Mouse (Mus musculus): ENCODE measurements around the gene 2200002D01Rik. TPM values are rescaled to one million over a fixed set of nuclear protein-coding genes. Genes with fewer than 3 reads are reported as not detected.
"Not testable (repeated sequence)": the region's sequence is repeated elsewhere in the genome, so short reads cannot be mapped to it uniquely, and the experiment has no call there.

2200002D01Rik gene
- polyA plus RNA-seq, 1 experiment from 2014 or later: 0.75 TPM

GRCm38 (mm10) chr7:29247706-29248105 lies 560 bp downstream of the 2200002D01Rik start:
- Histone ChIP-seq H3K4me1 (replicated peaks) (0 out of 2 replicates have a peak, but pooled peaks cover 6% of the 10 kb centered on the region), H3K4me2 (peak overlapping the region; percentile 41), H3K4me3 (peak overlapping the region; percentile 7; the same call in 1 of the 2 replicates), H3K9ac (no peak overlapping the region), H3K36me3 (0 out of 2 replicates have a peak, but pooled peaks cover 4% of the 10 kb centered on the region), H3K27ac (replicated peaks) (no peak overlapping the region), H3K27me3 (peaks cover 21% of the 10 kb centered on the region), H3K9me3 (no peaks in the 10 kb centered on the region)
- WGBS: 20% methylated on average over 19 of the region's 19 CpGs
- ATAC-seq (ENCODE audit: low FRiP score, low read depth): 0 out of 2 replicates have a peak, but pooled peaks have one; percentile 20

GRCm38 (mm10) chr7:29247314-29247700 lies 959 bp downstream of the 2200002D01Rik start:
- Histone ChIP-seq H3K36me3 (0 out of 2 replicates have a peak, but pooled peaks cover 4% of the 10 kb centered on the region), H3K9ac (no peak overlapping the region), H3K9me3 (no peaks in the 10 kb centered on the region), H3K27me3 (peaks cover 21% of the 10 kb centered on the region), H3K27ac (replicated peaks) (no peak overlapping the region), H3K4me1 (replicated peaks) (0 out of 2 replicates have a peak, but pooled peaks cover 6% of the 10 kb centered on the region), H3K4me3 (peak overlapping the region; percentile 7; the same call in 1 of the 2 replicates), H3K4me2 (peak overlapping the region; percentile 41)
- 27% methylated on average over 16 of the region's 16 CpGs for WGBS
- ATAC-seq (ENCODE audit: low FRiP score, low read depth): no peak

DNA sequence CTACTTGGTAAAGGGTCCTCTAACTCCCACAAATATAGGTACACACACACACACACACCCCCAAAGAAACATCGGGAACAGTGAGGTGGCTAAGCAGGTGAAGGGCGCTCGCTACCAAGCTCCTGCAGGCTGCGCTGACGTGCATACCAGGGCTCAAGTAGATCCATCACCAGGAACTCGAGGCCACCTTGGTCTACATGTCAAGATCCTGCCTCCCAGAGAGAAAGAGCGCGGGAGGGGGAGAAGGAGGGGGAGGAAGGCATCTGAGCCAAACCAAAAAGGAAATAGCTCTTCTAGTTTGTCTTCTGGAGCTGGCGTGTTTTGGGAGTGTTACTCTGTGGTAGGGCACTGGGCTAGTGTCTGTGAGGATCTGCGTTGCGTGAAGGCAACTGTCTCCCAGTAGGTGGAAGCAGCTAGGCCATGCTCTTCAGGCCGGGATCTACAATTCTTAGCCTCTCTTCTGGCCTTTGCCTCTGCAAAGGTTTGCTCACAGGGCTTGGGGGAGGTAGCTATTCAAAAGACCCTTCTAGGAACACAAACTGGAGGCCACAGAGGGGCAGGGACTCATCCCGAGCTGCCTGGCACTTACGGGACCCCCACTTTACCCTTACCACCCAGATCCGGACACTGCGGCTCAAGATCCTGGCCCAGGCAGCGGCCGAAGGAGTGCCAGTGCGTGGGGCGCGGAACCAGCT lies 1.5 kb downstream of the 2200002D01Rik start:
- 88% methylated on average over 21 of the region's 21 CpGs for WGBS
- no peak for ATAC-seq (ENCODE audit: low FRiP score, low read depth)

DNA sequence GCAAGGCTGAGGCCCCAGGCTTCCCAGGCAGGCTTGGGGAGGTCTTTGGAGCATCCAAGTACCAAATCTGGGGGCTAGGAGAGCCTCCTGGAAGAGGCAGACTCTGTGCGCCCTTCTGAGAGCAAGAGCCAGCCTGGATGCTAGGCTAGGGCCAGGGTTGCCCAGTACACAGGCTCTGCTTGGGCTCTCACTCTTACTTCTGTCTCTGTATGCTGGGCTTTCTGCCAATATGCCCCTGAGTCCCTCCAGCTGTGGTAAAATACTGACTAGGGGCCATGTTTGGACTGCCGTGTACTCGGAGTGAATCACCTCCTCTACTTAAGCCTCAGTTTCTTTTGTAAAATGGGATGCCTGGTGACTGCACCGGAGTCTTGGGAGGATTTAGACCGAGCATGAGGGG lies 2.3 kb downstream of the 2200002D01Rik start:
- Histone ChIP-seq H3K27me3 (peaks cover 21% of the 10 kb centered on the region), H3K9ac (no peak overlapping the region), H3K4me3 (no peak overlapping the region), H3K4me2 (no peak overlapping the region), H3K36me3 (0 out of 2 replicates have a peak, but pooled peaks cover 4% of the 10 kb centered on the region), H3K4me1 (replicated peaks) (0 out of 2 replicates have a peak, but pooled peaks cover 6% of the 10 kb centered on the region), H3K9me3 (no peaks in the 10 kb centered on the region), H3K27ac (replicated peaks) (no peak overlapping the region)
- WGBS: 88% methylated on average over 5 of the region's 5 CpGs
- ATAC-seq (ENCODE audit: low FRiP score, low read depth): no peak

More for the DNA sequence above, 1.5 kb downstream of the 2200002D01Rik start:
- Histone ChIP-seq H3K36me3 (0 out of 2 replicates have a peak, but pooled peaks cover 4% of the 10 kb centered on the region), H3K4me2 (no peak overlapping the region), H3K4me1 (replicated peaks) (0 out of 2 replicates have a peak, but pooled peaks cover 6% of the 10 kb centered on the region), H3K27me3 (peaks cover 21% of the 10 kb centered on the region), H3K27ac (replicated peaks) (no peak overlapping the region), H3K9ac (no peak overlapping the region), H3K9me3 (no peaks in the 10 kb centered on the region), H3K4me3 (no peak overlapping the region)

GRCm38 (mm10) chr7:29244732-29245416 lies 3.4 kb downstream of the 2200002D01Rik start:
- Histone ChIP-seq H3K9me3 (no peaks in the 10 kb centered on the region), H3K27me3 (peaks cover 21% of the 10 kb centered on the region), H3K36me3 (0 out of 2 replicates have a peak, but pooled peaks cover 4% of the 10 kb centered on the region), H3K27ac (replicated peaks) (no peak overlapping the region), H3K4me3 (no peak overlapping the region), H3K4me1 (replicated peaks) (0 out of 2 replicates have a peak, but pooled peaks cover 6% of the 10 kb centered on the region), H3K9ac (no peak overlapping the region), H3K4me2 (no peak overlapping the region)
- ATAC-seq (ENCODE audit: low FRiP score, low read depth): no peak
- WGBS: 89% methylated on average over 7 of the region's 7 CpGs

DNA sequence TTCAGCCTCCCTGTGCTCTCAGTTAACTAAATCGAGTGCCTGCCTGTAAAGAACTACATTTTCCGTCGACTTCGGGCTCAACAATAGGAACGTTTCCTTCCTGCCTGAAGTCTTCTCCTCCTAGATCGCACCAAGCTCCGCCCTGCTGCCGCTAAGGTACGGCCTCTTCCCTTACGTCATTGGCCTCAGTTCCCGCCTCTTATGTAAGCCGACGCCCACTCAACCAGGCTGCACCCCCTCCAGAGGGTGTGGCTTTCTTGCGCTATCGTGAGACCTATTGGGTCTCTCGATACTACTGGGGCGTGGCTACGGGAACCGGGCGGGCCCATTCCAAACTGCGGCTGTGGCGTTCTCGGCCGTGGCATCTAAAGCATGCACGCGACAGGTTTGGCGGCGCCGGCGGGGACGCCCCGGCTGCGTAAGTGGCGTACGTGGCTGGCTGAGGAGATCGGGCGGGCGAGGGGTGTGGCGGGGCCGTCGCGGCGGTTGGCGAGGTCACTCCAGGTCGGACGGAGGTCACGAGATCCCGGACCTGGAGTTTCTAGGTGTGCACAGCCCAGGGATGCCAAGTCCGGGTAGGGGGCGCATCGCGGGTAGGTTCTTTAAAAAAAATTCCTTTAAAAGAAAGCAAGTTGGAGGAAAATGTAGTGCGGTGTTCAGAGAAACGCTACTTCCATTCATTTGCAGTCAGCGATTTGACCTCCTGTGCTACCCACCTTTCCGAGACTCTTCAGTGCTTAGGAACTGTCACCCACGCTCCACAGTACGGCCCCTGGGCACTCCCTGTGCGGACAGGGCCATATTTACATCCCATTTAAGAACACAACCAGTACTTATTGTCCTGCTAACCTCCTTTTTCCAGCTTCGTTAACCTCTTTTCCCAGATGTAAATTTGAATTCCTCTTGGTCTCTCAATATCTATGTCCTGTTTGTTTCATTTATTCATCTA lies 10.0 kb downstream of the 2200002D01Rik start, which contains the start of gene Yif1b:
TSS of gene Yif1b (plus strand) at position 311 of the 949 bp plus-strand sequence.
- H3K4me2 ChIP-seq: peak within 1 kb of the TSS; percentile 75
- H3K27me3 ChIP-seq: peaks cover 5% of the 10 kb centered on the region; the same call in 1 of the 2 replicates
- ATAC-seq (ENCODE audit: low FRiP score, low read depth): peak; percentile 98
- H3K9ac ChIP-seq: peak within 1 kb of the TSS; percentile 55
- H3K4me3 ChIP-seq: peak within 1 kb of the TSS; percentile 63
- WGBS: under 1% methylated on average over 60 of the region's 60 CpGs
- H3K9me3 ChIP-seq: no peaks in the 10 kb centered on the region
- no peaks in the 10 kb centered on the region for H3K36me3 ChIP-seq
- peak within 1 kb of the TSS; percentile 81 for H3K27ac ChIP-seq (replicated peaks)
- peaks cover 13% of the 10 kb centered on the region for H3K4me1 ChIP-seq (replicated peaks)

DNA sequence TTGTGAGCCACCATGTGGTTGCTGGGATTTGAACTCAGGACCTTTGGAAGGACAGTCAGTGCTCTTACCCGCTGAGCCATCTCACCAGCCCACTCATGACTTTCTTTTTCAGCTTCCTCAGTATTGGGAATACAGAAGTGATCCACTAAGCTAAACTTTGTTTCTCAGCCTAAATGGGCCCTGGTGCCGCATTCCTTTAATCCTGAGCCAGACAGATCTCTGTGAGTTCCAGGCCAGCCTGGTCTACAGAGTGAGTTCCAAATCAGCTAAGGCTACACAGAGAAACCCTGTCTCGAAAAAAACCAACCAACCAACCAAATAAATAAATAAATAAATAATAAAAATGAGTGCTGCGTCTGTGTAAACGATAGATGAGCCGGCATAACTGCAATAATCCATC lies 10.7 kb downstream of the 2200002D01Rik start:
- Histone ChIP-seq H3K4me3 (peak overlapping the region; percentile 63), H3K27ac (replicated peaks) (peak overlapping the region; percentile 81), H3K4me1 (replicated peaks) (peaks cover 13% of the 10 kb centered on the region), H3K9ac (peak overlapping the region; percentile 35), H3K4me2 (peak overlapping the region; percentile 75)
- H3K27me3 ChIP-seq, H3K36me3 ChIP-seq, H3K9me3 ChIP-seq: not testable (repeated sequence)
- 29% methylated on average over 6 of the region's 6 CpGs for WGBS
- ATAC-seq (ENCODE audit: low FRiP score, low read depth): peak; percentile 20

- no peaks in the 10 kb centered on the region for H3K36me3 ChIP-seq
- H3K4me2 ChIP-seq: no peak overlapping the region
- H3K4me3 ChIP-seq: no peak overlapping the region
- no peak for ATAC-seq (ENCODE audit: low FRiP score, low read depth)
- H3K9me3 ChIP-seq: no peaks in the 10 kb centered on the region
- H3K4me1 ChIP-seq (replicated peaks): peaks cover 21% of the 10 kb centered on the region
- no peak overlapping the region for H3K27ac ChIP-seq (replicated peaks)
- peaks cover 20% of the 10 kb centered on the region for H3K27me3 ChIP-seq
- 86% methylated on average over 4 of the region's 4 CpGs for WGBS
- no peak overlapping the region for H3K9ac ChIP-seq
Measured at GRCm38 (mm10) chr7:29236593-29236992, 11.7 kb downstream of the 2200002D01Rik start.

DNA sequence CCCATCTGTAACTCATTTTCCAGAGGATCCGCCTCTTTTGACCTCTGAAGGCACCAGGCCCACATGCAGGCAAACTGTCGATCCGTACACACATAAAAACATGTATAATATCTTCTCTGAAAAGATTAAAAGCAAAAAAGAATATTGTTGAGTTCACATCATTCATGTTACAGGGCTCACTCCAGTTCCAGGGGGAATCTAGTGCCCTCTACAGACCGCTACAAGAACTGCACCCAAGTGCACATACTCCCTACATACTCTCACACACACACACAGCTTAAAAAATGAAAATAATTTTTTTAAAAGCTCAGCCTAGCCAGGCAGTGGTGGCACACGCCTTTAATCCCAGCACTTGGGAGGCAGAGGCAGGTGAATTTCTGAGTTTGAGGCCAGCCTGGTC lies 13.6 kb downstream of the 2200002D01Rik start:
- H3K27me3 ChIP-seq: peaks cover 34% of the 10 kb centered on the region
- H3K9ac ChIP-seq: no peak overlapping the region
- H3K27ac ChIP-seq (replicated peaks): no peak overlapping the region
- WGBS: 80% methylated on average over 5 of the region's 5 CpGs
- no peaks in the 10 kb centered on the region for H3K9me3 ChIP-seq
- no peak overlapping the region for H3K4me2 ChIP-seq
- ATAC-seq (ENCODE audit: low FRiP score, low read depth): no peak
- H3K36me3 ChIP-seq: no peaks in the 10 kb centered on the region
- H3K4me3 ChIP-seq: no peak overlapping the region
- peaks cover 20% of the 10 kb centered on the region for H3K4me1 ChIP-seq (replicated peaks)

DNA sequence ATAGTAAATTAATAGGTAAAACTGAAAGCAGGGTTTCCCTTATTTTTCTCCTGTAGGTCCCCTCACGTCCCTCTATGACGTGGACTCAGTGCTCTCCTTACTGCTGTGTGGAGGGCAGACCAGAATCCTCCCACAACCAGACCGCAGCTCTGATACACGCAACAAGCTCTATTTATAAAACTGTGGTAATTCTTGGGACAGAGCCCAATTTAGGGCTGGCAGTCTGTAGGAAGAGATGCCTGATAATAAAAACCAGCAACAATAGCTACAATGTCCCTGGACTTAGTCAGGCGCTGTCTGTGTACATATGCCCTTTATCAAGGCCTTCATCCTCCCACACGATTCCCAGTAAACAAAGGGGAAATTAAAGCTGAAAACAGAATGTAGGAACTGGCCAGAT lies 14.5 kb downstream of the 2200002D01Rik start:
- Histone ChIP-seq H3K4me1 (replicated peaks) (peaks cover 11% of the 10 kb centered on the region), H3K4me3 (no peak overlapping the region), H3K27me3 (peaks cover 35% of the 10 kb centered on the region), H3K27ac (replicated peaks) (no peak overlapping the region), H3K9me3 (no peaks in the 10 kb centered on the region), H3K9ac (no peak overlapping the region), H3K4me2 (no peak overlapping the region), H3K36me3 (no peaks in the 10 kb centered on the region)
- 80% methylated on average over 6 of the region's 6 CpGs for WGBS
- no peak for ATAC-seq (ENCODE audit: low FRiP score, low read depth)

Data from hindbrain, embryonic 15.5 days (tissue).